Mouse (Mus musculus) thymus, adult 2 months (tissue): Measurements from ENCODE around the gene B3galt4. TPM values are rescaled to one million over a fixed set of nuclear protein-coding genes. Genes with fewer than 3 reads are reported as not detected.

Source experiments
- DNase-seq: peaks from one replicate; pipeline ENCODE4 v3.0.0; 2021
- H3K27ac ChIP-seq: fragments of 200-500 bp; 2 replicates; pipeline ENCODE4 v1.5.1; 2012; ENCODE audit warnings: low read length, control low read depth; ENCODE audit not compliant: control insufficient read depth, insufficient read depth
- H3K27me3 ChIP-seq: fragments of 200-500 bp; 2 replicates; pipeline ENCODE4 v1.6.1; 2012; ENCODE audit warnings: mild to moderate bottlenecking, low read length, moderate library complexity, mixed read lengths; ENCODE audit not compliant: control insufficient read depth, insufficient read depth
- H3K36me3 ChIP-seq: fragments of 200-500 bp; 2 replicates; pipeline ENCODE4 v1.6.1; 2012; ENCODE audit warnings: mild to moderate bottlenecking, low read length, moderate library complexity; ENCODE audit not compliant: control insufficient read depth, insufficient read depth
- H3K4me1 ChIP-seq: fragments of 200-500 bp; replicated peaks from 2 replicates; pipeline ENCODE4 v1.6.1; 2012; ENCODE audit warnings: low read length; ENCODE audit not compliant: control insufficient read depth, insufficient read depth
- H3K4me3 ChIP-seq: fragments of 200-500 bp; 2 replicates; pipeline ENCODE4 v1.5.1; 2012; ENCODE audit warnings: mild to moderate bottlenecking, low read length, control low read depth, moderate library complexity; ENCODE audit not compliant: control insufficient read depth, insufficient read depth
- CTCF ChIP-seq: fragments of 200-500 bp; IDR thresholded peaks from 2 replicates; pipeline ENCODE4 v1.5.1; 2012; ENCODE audit warnings: mild to moderate bottlenecking, control low read depth, low read length, moderate library complexity, borderline replicate concordance; ENCODE audit not compliant: control insufficient read depth, poor library complexity, insufficient read depth; ENCODE audit errors: extremely low read depth
- POLR2A ChIP-seq: fragments of 200-500 bp; IDR thresholded peaks from 2 replicates; pipeline ENCODE4 v1.6.1; 2012; ENCODE audit warnings: mild to moderate bottlenecking, low read length, control low read depth, moderate library complexity; ENCODE audit not compliant: control insufficient read depth, poor library complexity, insufficient read depth; ENCODE audit errors: extremely low read depth
- WGBS: fragments of 180-500 bp; shearing (Covaris S2); methylation state at CpG from one replicate; pipeline ENCODE4 v1.1.7; 2018; 5-methylcytosine and 5-hydroxymethylcytosine counted together
- polyA plus RNA-seq: library from polyadenylated mRNA; depleted of rRNA; stranded (reverse); fragments of >200 nt; gene quantifications from 2 replicates; pipeline ENCODE4 v1.2.3, GENCODE M21; 2012

Gene B3galt4
- polyA plus RNA-seq, 1 experiment = 25.8 TPM

- no peak overlapping the region for H3K27ac ChIP-seq
- H3K36me3 ChIP-seq = no peaks in the 10 kb centered on the region
- H3K4me1 ChIP-seq = peaks cover 39% of the 10 kb centered on the region
- no peak for TF ChIP-seq POLR2A
- TF ChIP-seq CTCF = no peak
- H3K4me3 ChIP-seq = no peak overlapping the region
- 95% methylated on average over 15 of the region's 15 CpGs for WGBS
- DNase-seq = no peak
- no peaks in the 10 kb centered on the region for H3K27me3 ChIP-seq
Observed at GRCm38 (mm10) chr17:33943454-33943853, 7.8 kb downstream of the B3galt4 start.

GRCm38 (mm10) chr17:33941381-33941780, 9.9 kb downstream of the B3galt4 start:
- Histone ChIP-seq H3K36me3 (peaks cover 10% of the 10 kb centered on the region), H3K4me3 (peak overlapping the region; percentile 73), H3K27me3 (no peaks in the 10 kb centered on the region), H3K27ac (no peak overlapping the region), H3K4me1 (peaks cover 21% of the 10 kb centered on the region)
- TF ChIP-seq POLR2A (no peak), CTCF (no peak)
- DNase-seq = no peak
- WGBS = 46% methylated on average over 19 of the region's 19 CpGs

GRCm38 (mm10) chr17:33940981-33941380, 10.3 kb downstream of the B3galt4 start:
- H3K27me3 ChIP-seq = no peaks in the 10 kb centered on the region
- H3K27ac ChIP-seq = no peak overlapping the region
- peaks cover 20% of the 10 kb centered on the region for H3K4me1 ChIP-seq
- DNase-seq = no peak
- WGBS = 1% methylated on average over 26 of the region's 26 CpGs
- H3K4me3 ChIP-seq = peak overlapping the region; percentile 73
- peaks cover 10% of the 10 kb centered on the region for H3K36me3 ChIP-seq
- TF ChIP-seq CTCF (no peak), POLR2A (no peak)

DNA sequence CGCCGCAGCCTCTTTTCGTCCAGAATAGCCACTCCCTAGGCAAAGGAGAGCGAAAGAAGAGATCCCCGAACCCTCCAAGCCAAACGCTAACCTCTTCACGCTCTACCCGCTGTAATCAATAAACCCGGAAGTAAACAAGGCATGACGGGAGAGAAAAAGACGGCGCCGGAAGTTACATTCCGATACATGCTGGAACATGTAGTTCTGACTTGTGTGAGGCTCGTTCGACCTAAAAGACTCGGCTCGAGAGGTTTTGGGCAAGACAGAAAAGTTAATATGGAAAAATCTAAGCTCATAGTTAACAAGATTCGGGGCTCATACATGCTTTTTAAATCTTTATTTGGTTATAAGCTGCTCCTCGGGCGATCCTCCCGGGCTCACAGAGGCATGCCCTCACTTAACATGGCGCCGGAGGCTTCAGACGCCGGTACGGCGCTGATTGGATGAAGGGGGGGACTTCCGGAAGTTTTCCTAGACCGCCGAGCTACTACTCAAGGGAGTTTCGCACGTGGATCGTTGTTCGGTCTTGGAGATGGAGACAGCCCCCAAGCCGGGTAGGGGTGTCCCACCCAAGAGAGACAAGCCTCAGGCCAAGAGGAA, 11.0 kb downstream of the B3galt4 start, which contains the start of the genes Pfdn6 and Wdr46:
Pfdn6 (minus strand) TSS at position 138 of the 600 bp plus-strand sequence.
Wdr46 (plus strand) TSS at position 455 of the 600 bp plus-strand sequence.
- WGBS = under 1% methylated on average over 36 of the region's 36 CpGs
- 0 out of 2 replicates have a peak, but pooled peaks have one; percentile 10 for TF ChIP-seq POLR2A
- no peak for TF ChIP-seq CTCF
- Histone ChIP-seq H3K27ac (no peak within 1 kb of the TSS), H3K4me1 (peaks cover 20% of the 10 kb centered on the region), H3K27me3 (no peaks in the 10 kb centered on the region), H3K4me3 (peak within 1 kb of the TSS; percentile 73), H3K36me3 (peaks cover 10% of the 10 kb centered on the region)
- peak; percentile 87 for DNase-seq

GRCm38 (mm10) chr17:33938783-33939182, 12.5 kb downstream of the B3galt4 start:
- Histone ChIP-seq H3K4me1 (peaks cover 20% of the 10 kb centered on the region), H3K27ac (no peak overlapping the region), H3K27me3 (no peaks in the 10 kb centered on the region), H3K36me3 (peaks cover 10% of the 10 kb centered on the region), H3K4me3 (no peak overlapping the region)
- TF ChIP-seq POLR2A (no peak), CTCF (no peak)
- DNase-seq = no peak
- 89% methylated on average over 11 of the region's 11 CpGs for WGBS

GRCm38 (mm10) chr17:33936993-33937392, 14.3 kb downstream of the B3galt4 start:
- DNase-seq = no peak
- WGBS = 94% methylated on average over 15 of the region's 15 CpGs

More at GRCm38 (mm10) chr17:33936993-33937392, 14.3 kb downstream of the B3galt4 start:
- TF ChIP-seq CTCF (no peak), POLR2A (no peak)
- H3K27me3 ChIP-seq = no peaks in the 10 kb centered on the region
- H3K36me3 ChIP-seq = peaks cover 17% of the 10 kb centered on the region
- H3K4me1 ChIP-seq = peaks cover 20% of the 10 kb centered on the region
- H3K27ac ChIP-seq = no peak overlapping the region
- H3K4me3 ChIP-seq = no peak overlapping the region
